In the genomic region with DNA sequence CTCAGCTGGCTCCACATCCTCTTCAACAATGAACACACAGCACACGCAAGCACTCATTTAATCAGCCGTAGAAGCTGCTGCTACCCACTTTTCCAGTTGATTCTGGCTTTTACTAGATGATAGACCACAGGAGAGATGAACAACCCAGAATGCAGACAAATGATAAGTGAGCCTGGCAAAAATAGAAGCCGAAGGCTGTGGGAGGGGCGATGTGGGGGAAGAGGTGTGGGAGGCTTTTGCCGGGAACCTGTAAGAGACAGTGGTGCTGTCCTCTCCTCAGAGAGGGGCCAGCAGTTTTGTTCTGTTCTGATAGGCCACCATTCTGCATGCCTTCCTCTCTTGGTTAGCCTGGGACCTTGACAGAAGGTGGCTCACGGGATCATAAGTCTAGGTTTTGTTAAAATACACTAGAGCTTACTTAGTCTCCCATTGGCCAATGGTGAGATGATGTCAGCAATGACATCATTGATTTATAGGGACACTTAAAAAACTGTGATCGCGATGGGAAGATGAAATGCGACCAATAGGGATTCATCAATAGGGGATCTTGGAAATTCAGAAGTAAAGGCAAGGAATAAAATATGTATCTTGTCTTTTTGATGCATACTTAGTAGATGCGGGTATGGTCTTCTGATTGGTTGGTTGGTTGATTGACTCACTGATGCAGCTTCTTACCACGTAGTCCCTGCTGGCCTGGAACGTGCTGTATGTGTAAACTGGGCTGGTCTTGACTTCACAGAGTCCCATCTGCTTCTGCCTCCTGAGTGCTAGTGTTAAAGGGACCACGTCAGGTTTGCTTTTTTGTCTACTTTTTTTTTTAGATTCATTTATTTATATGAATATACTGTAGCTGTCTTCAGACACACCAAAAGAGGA, we compare ENCODE assay signal across 16 mouse cellular contexts. TPM values are rescaled to one million over a fixed set of nuclear protein-coding genes. Genes with fewer than 3 reads are reported as not detected.
DNase-seq lines count a peak whose midpoint lies in the region; ATAC-seq and TF ChIP-seq lines count a peak whose summit lies in the region.
"Had no signal": no experiment of that assay in that cellular context is flagged by ENCODE, and none has a peak within 500 bp of the region (broad histone marks: within the 10 kb centered on the region; RNA-seq: fewer than 3 reads in every experiment).

No protein-coding gene starts in this region.

- H3K36me3 ChIP-seq in heart, embryonic 13.5 days = no peaks in the 10 kb centered on the region
- peaks cover 2% of the 10 kb centered on the region for H3K36me3 ChIP-seq in G1E (replicated peaks)
- H3K36me3 ChIP-seq in liver, embryonic 15.5 days (replicated peaks) = peaks cover 2% of the 10 kb centered on the region; the same call in 1 of the 2 replicates
- no peaks in the 10 kb centered on the region for H3K36me3 ChIP-seq in hindbrain, embryonic 11.5 days (ENCODE audit: control insufficient read depth, insufficient read depth, low read length)
- H3K36me3 ChIP-seq: forebrain, embryonic 12.5 days; hindbrain, embryonic 13.5 days; midbrain, embryonic 12.5 days; neural tube, embryonic 13.5 days had no signal

- intact Hi-C loops in heart, postnatal 14 days (cut with DNase I) = no loop called here

- no peak for ATAC-seq in heart, embryonic 13.5 days (ENCODE audit: extremely low read depth, insufficient number of reproducible peaks, low FRiP score, low TSS enrichment)
- ATAC-seq in G1E (ENCODE audit: extremely low read depth, insufficient number of reproducible peaks, low FRiP score, poor library complexity, severe bottlenecking) = peak; percentile 43
- peak; percentile 37; the same call in 1 of the 2 replicates for ATAC-seq in erythroblast, adult 5-6 weeks (replicated peaks; ENCODE audit: low FRiP score, poor library complexity, severe bottlenecking)
- ATAC-seq in liver, embryonic 15.5 days (ENCODE audit: insufficient read depth) = peak; percentile 71
- no peak for ATAC-seq in hindbrain, embryonic 11.5 days (ENCODE audit: low FRiP score)
- ATAC-seq: lung, postnatal 0 days had no signal

- no peak overlapping the region for H3K4me3 ChIP-seq in heart, embryonic 13.5 days
- H3K4me3 ChIP-seq in G1E (ENCODE audit: low read depth, low read length) = peak overlapping the region; percentile 60
- peak overlapping the region; percentile 47 for H3K4me3 ChIP-seq in liver, embryonic 15.5 days (replicated peaks)
- H3K4me3 ChIP-seq in hindbrain, embryonic 11.5 days (ENCODE audit: low read depth, low read length) = no peak overlapping the region
- H3K4me3 ChIP-seq: forebrain, embryonic 12.5 days; hindbrain, embryonic 13.5 days; midbrain, embryonic 12.5 days; neural tube, embryonic 13.5 days had no signal

- no peak for DNase-seq in heart, postnatal 14 days
- DNase-seq in G1E (ENCODE audit: low spot score) = peak; percentile 64
- DNase-seq in hindbrain, embryonic 11.5 days (ENCODE audit: low spot score) = no peak
- no peak for DNase-seq in kidney, adult 8-10 months
- no peak for DNase-seq in thymus, postnatal 36 days
- DNase-seq: cerebellum, postnatal 25 days; kidney, adult 11 months; kidney, postnatal 4 days had no signal

- H3K9me3 ChIP-seq in heart, embryonic 13.5 days = no peaks in the 10 kb centered on the region
- 0 out of 2 replicates have a peak, but pooled peaks cover 2% of the 10 kb centered on the region for H3K9me3 ChIP-seq in G1E (replicated peaks)
- H3K9me3 ChIP-seq in liver, embryonic 15.5 days (replicated peaks) = no peaks in the 10 kb centered on the region
- H3K9me3 ChIP-seq in hindbrain, embryonic 11.5 days (ENCODE audit: control insufficient read depth, low read length) = no peaks in the 10 kb centered on the region
- H3K9me3 ChIP-seq: forebrain, embryonic 12.5 days; hindbrain, embryonic 13.5 days; midbrain, embryonic 12.5 days; neural tube, embryonic 13.5 days had no signal

- no peak for TF ChIP-seq CTCF in G1E (IDR thresholded peaks at IDR 0.05; ENCODE audit: low read depth, low read length)

- 61% methylated on average over 13 of the region's 13 CpGs for WGBS in heart, embryonic 13.5 days
- 34% methylated on average over 13 of the region's 13 CpGs for WGBS in liver, embryonic 15.5 days (ENCODE audit: insufficient replicate concordance)
- 80% methylated on average over 13 of the region's 13 CpGs for WGBS in hindbrain, embryonic 11.5 days

- no peak overlapping the region for H3K9ac ChIP-seq in heart, embryonic 13.5 days
- peak overlapping the region; percentile 61 for H3K9ac ChIP-seq in liver, embryonic 15.5 days
- H3K9ac ChIP-seq in hindbrain, embryonic 11.5 days (ENCODE audit: low read depth, low read length) = no peak overlapping the region
- H3K9ac ChIP-seq: forebrain, embryonic 12.5 days; hindbrain, embryonic 13.5 days; midbrain, embryonic 12.5 days; neural tube, embryonic 13.5 days had no signal

- H3K27me3 ChIP-seq in heart, embryonic 13.5 days (replicated peaks) = no peaks in the 10 kb centered on the region
- no peaks in the 10 kb centered on the region for H3K27me3 ChIP-seq in G1E (ENCODE audit: insufficient read depth, low read length)
- H3K27me3 ChIP-seq in liver, embryonic 15.5 days = no peaks in the 10 kb centered on the region
- no peaks in the 10 kb centered on the region for H3K27me3 ChIP-seq in hindbrain, embryonic 11.5 days (ENCODE audit: control insufficient read depth, insufficient read depth, low read length)
- H3K27me3 ChIP-seq: forebrain, embryonic 12.5 days; hindbrain, embryonic 13.5 days; midbrain, embryonic 12.5 days; neural tube, embryonic 13.5 days had no signal

- H3K4me2 ChIP-seq in heart, embryonic 13.5 days = peak overlapping the region; percentile 25
- H3K4me2 ChIP-seq in liver, embryonic 15.5 days = peak overlapping the region; percentile 71
- H3K4me2 ChIP-seq in hindbrain, embryonic 11.5 days (replicated peaks; ENCODE audit: low read depth, low read length) = no peak overlapping the region
- H3K4me2 ChIP-seq: forebrain, embryonic 12.5 days; hindbrain, embryonic 13.5 days; midbrain, embryonic 12.5 days; neural tube, embryonic 13.5 days had no signal

- H3K27ac ChIP-seq in heart, embryonic 13.5 days (replicated peaks) = peak overlapping the region; percentile 26
- H3K27ac ChIP-seq in liver, embryonic 15.5 days (replicated peaks) = peak overlapping the region; percentile 100
- H3K27ac ChIP-seq in hindbrain, embryonic 11.5 days (ENCODE audit: low read depth, low read length) = no peak overlapping the region
- H3K27ac ChIP-seq: forebrain, embryonic 12.5 days; hindbrain, embryonic 13.5 days; midbrain, embryonic 12.5 days; neural tube, embryonic 13.5 days had no signal

- H3K4me1 ChIP-seq in heart, embryonic 13.5 days = peaks cover 62% of the 10 kb centered on the region
- H3K4me1 ChIP-seq in G1E (ENCODE audit: insufficient read depth, low read depth, low read length) = peaks cover 80% of the 10 kb centered on the region
- H3K4me1 ChIP-seq in liver, embryonic 15.5 days (replicated peaks) = peaks cover 90% of the 10 kb centered on the region
- H3K4me1 ChIP-seq in hindbrain, embryonic 11.5 days (replicated peaks; ENCODE audit: control insufficient read depth, insufficient read depth, low read length) = no peaks in the 10 kb centered on the region

RNA-seq across cellular contexts. Expression of a gene that starts 2.7 kb away (rescaled TPM):
- polyA plus RNA-seq in heart, embryonic 13.5 days (2015; fragmentation: Nextera tagmentation; extraction: Ambion mirVana) = 29.0 and 29.3 TPM in 2 replicates
- 10 to 100 TPM; 34.0 to 36.7 TPM for total RNA-seq in heart, postnatal 14 days (2021)
- total RNA-seq in G1E (2014; fragmentation: Nextera tagmentation) (303 and 306 TPM in 2 replicates), G1E (2017) (121 and 135 TPM in 2 replicates)
- polyA plus RNA-seq in G1E (2012) = 30.4 and 32.1 TPM in 2 replicates
- 19.9 and 20.0 TPM in 2 replicates for total RNA-seq in erythroblast, adult 5-6 weeks (2015; ENCODE audit: low replicate concordance)
- total RNA-seq in erythroblast, adult 5-6 weeks (2017; ENCODE audit: low replicate concordance) = 13.4 and 20.8 TPM in 2 replicates
- polyA plus RNA-seq in liver, embryonic 15.5 days (2015; fragmentation: Nextera tagmentation; extraction: Ambion mirVana) = 46.3 and 46.5 TPM in 2 replicates
- polyA plus RNA-seq in hindbrain, embryonic 11.5 days (2014; fragmentation: Nextera tagmentation; extraction: Ambion mirVana) = 47.2 and 54.4 TPM in 2 replicates

Comparison
In these comparisons a context has a peak if more than half of its experiments do, and no peak if none do; other contexts are left out.
1. ATAC-seq: peak in G1E (single experiment), erythroblast, adult 5-6 weeks (single experiment) and liver, embryonic 15.5 days (single experiment); none in heart, embryonic 13.5 days (single experiment) and hindbrain, embryonic 11.5 days (single experiment).
2. H3K4me3 ChIP-seq: peak in G1E (single experiment) and liver, embryonic 15.5 days (single experiment); none in heart, embryonic 13.5 days (single experiment) and hindbrain, embryonic 11.5 days (single experiment).